Mouse (Mus musculus) lung, postnatal 0 days (tissue): ENCODE results near the gene Ppara. TPM values are rescaled to one million over a fixed set of nuclear protein-coding genes. Genes with fewer than 3 reads are reported as not detected.

Experiments
- ATAC-seq: fragments of 200-750 bp; cut with Nextera tagmentation; 2 replicates; pipeline ENCODE4 v1.8.0; 2017; ENCODE audit warnings: moderate library complexity
- DNase-seq: peaks from one replicate; pipeline ENCODE4 v3.0.0-alpha.2; 2016; ENCODE audit warnings: low spot score
- H3K27ac ChIP-seq: fragments of 300-500 bp; sonication (generic); 2 replicates; pipeline ENCODE4 v1.5.1; 2014; ENCODE audit warnings: antibody characterized with exemption, mild to moderate bottlenecking, low read length, mixed read lengths
- H3K27me3 ChIP-seq: fragments of 300-500 bp; sonication (generic); replicated peaks from 2 replicates; pipeline ENCODE4 v1.6.1; 2014; ENCODE audit warnings: low read length, mixed read lengths; ENCODE audit not compliant: insufficient read depth
- H3K36me3 ChIP-seq: fragments of 300-500 bp; sonication (generic); 2 replicates; pipeline ENCODE4 v1.6.1; 2014; ENCODE audit warnings: low read length, mixed read lengths; ENCODE audit not compliant: insufficient read depth
- H3K4me1 ChIP-seq: fragments of 300-500 bp; sonication (generic); 2 replicates; pipeline ENCODE4 v1.6.1; 2014; ENCODE audit warnings: antibody characterized with exemption, low read depth, low read length, mixed read lengths; ENCODE audit not compliant: insufficient read depth
- H3K4me2 ChIP-seq: fragments of 300-500 bp; sonication (generic); replicated peaks from 2 replicates; pipeline ENCODE4 v1.6.1; 2014; ENCODE audit warnings: low read depth, mild to moderate bottlenecking, low read length, moderate library complexity, mixed read lengths
- H3K4me3 ChIP-seq: fragments of 300-500 bp; sonication (generic); 2 replicates; pipeline ENCODE4 v1.5.1; 2014; ENCODE audit warnings: low read depth, low read length
- H3K9ac ChIP-seq: fragments of 300-500 bp; sonication (generic); replicated peaks from 2 replicates; pipeline ENCODE4 v1.6.1; 2014; ENCODE audit warnings: low read depth, mild to moderate bottlenecking
- H3K9me3 ChIP-seq: fragments of 300-500 bp; sonication (generic); 2 replicates; pipeline ENCODE4 v1.6.1; 2016; ENCODE audit warnings: low read length, mixed read lengths
- CTCF ChIP-seq: IDR thresholded peaks from 2 replicates; pipeline ENCODE4 v1.5.1; 2016; ENCODE audit warnings: antibody characterized with exemption, mild to moderate bottlenecking
- EP300 ChIP-seq: IDR thresholded peaks from 2 replicates; pipeline ENCODE4 v1.6.1; 2016; ENCODE audit warnings: antibody characterized with exemption, mild to moderate bottlenecking, control low read depth
- WGBS: fragments of 180-500 bp; shearing (Covaris S2); extraction: QIAGEN DNeasy Blood & Tissue Kit; methylation state at CpG from one replicate; pipeline ENCODE4 v1.1.7; 2014; 5-methylcytosine and 5-hydroxymethylcytosine counted together
- polyA plus RNA-seq: library from polyadenylated mRNA; unstranded; fragments of >200 nt; fragmentation: Nextera tagmentation; extraction: Ambion mirVana; gene quantifications from 2 replicates; pipeline ENCODE4 v1.2.1, GENCODE M21; 2015

The Ppara gene
- polyA plus RNA-seq, 1 experiment from 2014 or later = 5.1 TPM

DNA sequence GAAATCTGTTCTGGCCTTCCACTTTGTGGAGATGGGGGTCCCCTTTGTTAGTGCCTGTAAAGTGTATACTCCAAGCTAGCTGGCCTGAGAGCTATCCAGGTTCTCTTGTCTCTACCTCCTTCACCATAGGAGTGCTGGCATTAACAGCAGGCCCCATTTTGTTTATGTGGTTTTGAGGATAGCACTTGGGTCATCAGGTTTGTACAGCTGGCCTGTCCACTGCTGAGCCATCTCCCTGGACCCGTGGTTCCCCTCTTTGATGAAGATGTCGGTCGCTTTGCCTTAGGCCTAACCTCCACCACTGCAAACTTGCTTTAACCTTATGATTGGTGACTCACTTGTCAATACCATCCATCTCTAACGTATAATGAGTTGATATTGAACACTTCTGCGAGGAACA, 13.2 kb downstream of the Ppara start:
- Histone ChIP-seq H3K4me1 (no peaks in the 10 kb centered on the region), H3K9ac (no peak overlapping the region), H3K9me3 (no peaks in the 10 kb centered on the region), H3K27ac (no peak overlapping the region), H3K36me3 (no peaks in the 10 kb centered on the region), H3K4me2 (no peak overlapping the region), H3K4me3 (no peak overlapping the region), H3K27me3 (no peaks in the 10 kb centered on the region)
- no peak for ATAC-seq
- TF ChIP-seq CTCF (no peak), EP300 (no peak)
- 86% methylated on average over 5 of the region's 5 CpGs for WGBS
- no peak for DNase-seq

DNA sequence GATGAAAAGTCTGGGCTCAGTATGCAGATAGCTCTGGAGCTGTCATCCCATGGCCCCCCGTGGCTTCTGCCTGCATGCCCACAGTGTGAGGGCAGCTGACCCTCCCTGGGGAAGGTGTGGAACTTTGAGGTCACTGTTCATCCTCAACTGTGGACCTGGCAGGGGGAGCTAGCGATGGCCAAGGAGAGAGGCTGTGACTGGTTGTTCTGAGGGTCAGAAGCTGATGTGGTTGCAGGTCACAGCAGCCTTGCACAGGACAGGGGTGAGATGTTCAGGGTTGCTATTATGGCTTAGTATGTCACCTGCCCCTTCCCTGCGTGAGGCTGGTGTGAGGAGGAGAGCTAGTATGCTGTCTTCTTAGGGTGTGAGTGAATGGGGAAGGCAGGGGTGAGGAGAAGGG, 13.7 kb downstream of the Ppara start:
- Histone ChIP-seq H3K27me3 (no peaks in the 10 kb centered on the region), H3K4me1 (no peaks in the 10 kb centered on the region), H3K36me3 (no peaks in the 10 kb centered on the region), H3K9ac (no peak overlapping the region), H3K4me2 (no peak overlapping the region), H3K27ac (no peak overlapping the region), H3K9me3 (no peaks in the 10 kb centered on the region), H3K4me3 (no peak overlapping the region)
- ATAC-seq (no peak), DNase-seq (no peak)
- WGBS = 58% methylated on average over 3 of the region's 3 CpGs
- no peak for TF ChIP-seq CTCF
- no peak for TF ChIP-seq EP300

- H3K9ac ChIP-seq = no peak overlapping the region
- no peak overlapping the region for H3K27ac ChIP-seq
- H3K27me3 ChIP-seq = no peaks in the 10 kb centered on the region
- 85% methylated on average over 9 of the region's 9 CpGs for WGBS
- ATAC-seq (no peak), DNase-seq (no peak)
- no peaks in the 10 kb centered on the region for H3K9me3 ChIP-seq
- H3K4me3 ChIP-seq = no peak overlapping the region
- H3K36me3 ChIP-seq = no peaks in the 10 kb centered on the region
- no peak for TF ChIP-seq CTCF
- TF ChIP-seq EP300 = no peak
- no peak overlapping the region for H3K4me2 ChIP-seq
- H3K4me1 ChIP-seq = no peaks in the 10 kb centered on the region
Observed at GRCm38 (mm10) chr15:85749141-85749540, 14.4 kb downstream of the Ppara start.

- Histone ChIP-seq H3K9me3 (no peaks in the 10 kb centered on the region), H3K9ac (no peak overlapping the region), H3K27ac (no peak overlapping the region), H3K4me1 (no peaks in the 10 kb centered on the region), H3K27me3 (no peaks in the 10 kb centered on the region), H3K4me2 (no peak overlapping the region), H3K36me3 (no peaks in the 10 kb centered on the region), H3K4me3 (no peak overlapping the region)
- 79% methylated on average over 5 of the region's 5 CpGs for WGBS
- ATAC-seq = no peak
- TF ChIP-seq EP300 (no peak), CTCF (no peak)
- DNase-seq = no peak
Observed at GRCm38 (mm10) chr15:85750115-85750514, 15.3 kb downstream of the Ppara start.

GRCm38 (mm10) chr15:85752655-85753054, 17.9 kb downstream of the Ppara start:
- Histone ChIP-seq H3K4me1 (no peaks in the 10 kb centered on the region), H3K4me3 (no peak overlapping the region), H3K9me3 (0 out of 2 replicates have a peak, but pooled peaks cover 1% of the 10 kb centered on the region), H3K4me2 (no peak overlapping the region), H3K27me3 (no peaks in the 10 kb centered on the region), H3K36me3 (no peaks in the 10 kb centered on the region), H3K27ac (no peak overlapping the region), H3K9ac (no peak overlapping the region)
- WGBS = 62% methylated on average over 2 of the region's 2 CpGs
- ATAC-seq (no peak), DNase-seq (no peak)
- TF ChIP-seq EP300 (no peak), CTCF (no peak)

- no peak for TF ChIP-seq CTCF
- no peak for TF ChIP-seq EP300
- no peak for DNase-seq
- no peaks in the 10 kb centered on the region for H3K36me3 ChIP-seq
- H3K27me3 ChIP-seq = no peaks in the 10 kb centered on the region
- no peaks in the 10 kb centered on the region for H3K4me1 ChIP-seq
- 0 out of 2 replicates have a peak, but pooled peaks cover 3% of the 10 kb centered on the region for H3K9me3 ChIP-seq
- no peak overlapping the region for H3K4me2 ChIP-seq
- no peak overlapping the region for H3K4me3 ChIP-seq
- 88% methylated on average over 1 of the region's 1 CpGs for WGBS
- H3K9ac ChIP-seq = no peak overlapping the region
- no peak for ATAC-seq
- H3K27ac ChIP-seq = no peak overlapping the region
Observed at GRCm38 (mm10) chr15:85754033-85754650, 19.4 kb downstream of the Ppara start.

- Histone ChIP-seq H3K4me1 (no peaks in the 10 kb centered on the region), H3K9ac (no peak overlapping the region), H3K4me2 (no peak overlapping the region), H3K27me3 (no peaks in the 10 kb centered on the region), H3K36me3 (no peaks in the 10 kb centered on the region), H3K9me3 (0 out of 2 replicates have a peak, but pooled peaks cover 3% of the 10 kb centered on the region), H3K27ac (no peak overlapping the region), H3K4me3 (no peak overlapping the region)
- 60% methylated on average over 6 of the region's 6 CpGs for WGBS
- DNase-seq = no peak
- no peak for ATAC-seq
- TF ChIP-seq EP300 (no peak), CTCF (no peak)
Observed at GRCm38 (mm10) chr15:85755214-85755613, 20.4 kb downstream of the Ppara start.
